Mouse (Mus musculus): ENCODE data around the gene Fibcd1. TPM values are rescaled to one million over a fixed set of nuclear protein-coding genes. Genes with fewer than 3 reads are reported as not detected.

Gene Fibcd1
- total RNA-seq, 1 experiment: 0.22 TPM

DNA sequence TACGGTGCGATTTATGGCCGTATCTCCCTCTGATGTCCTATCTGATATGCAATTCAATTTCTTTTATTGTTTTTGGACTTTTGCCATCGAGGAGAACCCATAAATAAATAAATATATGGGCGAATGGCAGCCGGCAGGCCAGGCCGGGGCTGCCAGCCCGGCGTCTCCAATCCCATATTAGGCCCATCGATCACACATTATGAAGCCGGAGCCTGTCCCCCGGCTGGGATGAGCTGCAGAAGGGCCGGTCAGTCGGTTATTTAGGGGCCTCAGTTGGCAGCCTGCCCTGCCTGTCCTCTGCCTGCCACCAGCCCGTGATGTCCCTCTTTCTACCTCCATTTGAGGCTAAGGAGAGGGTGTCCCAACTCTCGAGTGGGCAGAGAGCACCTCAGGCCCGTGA, 32.8 kb upstream of the Fibcd1 start:
- Histone ChIP-seq H3K4me3 (ENCODE audit: insufficient read depth in 1 of 2, low read depth in 1 of 2, low read length in 2 of 2, poor library complexity in 1 of 2, severe bottlenecking in 1 of 2) (no peak overlapping the region), H3K4me1 (ENCODE audit: control insufficient read depth in 2 of 2, insufficient read depth in 2 of 2, low read length in 2 of 2, poor library complexity in 1 of 2) (peaks cover 0 to 7% of the 10 kb centered on the region in 2 experiments; a peak in 2 of 4 replicates), H3K36me3 (ENCODE audit: control insufficient read depth, insufficient read depth, low read length, poor library complexity, severe bottlenecking) (no peaks in the 10 kb centered on the region), H3K27ac (ENCODE audit: insufficient read depth, low read depth, low read length, poor library complexity, severe bottlenecking) (no peak overlapping the region), H3K9me3 (ENCODE audit: control insufficient read depth, insufficient read depth, low read depth, low read length) (no peaks in the 10 kb centered on the region), H3K9ac (ENCODE audit: insufficient read depth, low read depth, low read length, poor library complexity, severe bottlenecking) (no peak overlapping the region)
- DNase-seq (ENCODE audit: low read depth, low spot score): no peak
- in situ Hi-C loops (cut with MboI; ENCODE audit: low sequenced_read_pairs in 2 of 2, unreplicated experiment in 2 of 2): no loop called here
- TF ChIP-seq ZNF384 (IDR thresholded peaks at IDR 0.05; ENCODE audit: low read depth, low read length): no peak
- TF ChIP-seq ZC3H11A (IDR thresholded peaks at IDR 0.05; ENCODE audit: borderline replicate concordance, low read depth, low read length): no peak
- TF ChIP-seq MAFK (IDR thresholded peaks at IDR 0.05; ENCODE audit: insufficient read depth, low read depth, low read length): no peak
- no peak for TF ChIP-seq CHD2 (IDR thresholded peaks at IDR 0.05; ENCODE audit: low read depth, low read length)
- TF ChIP-seq HCFC1 (IDR thresholded peaks at IDR 0.05; ENCODE audit: borderline replicate concordance, insufficient read depth, low read length): no peak

DNA sequence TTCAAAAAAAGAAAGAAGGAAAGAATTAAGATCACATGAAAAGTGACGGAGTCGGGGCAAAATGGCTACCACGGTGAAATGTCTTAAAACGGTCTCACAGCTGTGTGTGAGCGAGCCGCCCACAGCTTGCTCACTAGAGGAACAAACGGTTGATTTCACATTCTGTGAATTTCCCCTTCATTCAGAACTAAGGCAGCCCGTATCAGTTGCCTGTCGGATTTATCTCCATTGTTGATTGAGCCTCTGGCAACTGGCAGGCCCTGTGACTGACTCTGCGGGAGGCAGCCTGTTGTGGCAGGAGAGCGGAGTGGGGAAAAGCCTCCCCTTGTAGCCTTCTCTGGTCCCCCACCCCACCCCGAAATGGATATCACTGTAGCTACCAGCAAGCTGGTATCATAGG, 30.6 kb upstream of the Fibcd1 start:
- H3K27ac ChIP-seq (ENCODE audit: insufficient read depth, low read depth, low read length, poor library complexity, severe bottlenecking): no peak overlapping the region
- no peak overlapping the region for H3K9ac ChIP-seq (ENCODE audit: insufficient read depth, low read depth, low read length, poor library complexity, severe bottlenecking)
- TF ChIP-seq HCFC1 (IDR thresholded peaks at IDR 0.05; ENCODE audit: borderline replicate concordance, insufficient read depth, low read length) (no peak), MAFK (IDR thresholded peaks at IDR 0.05; ENCODE audit: insufficient read depth, low read depth, low read length) (no peak), ZC3H11A (IDR thresholded peaks at IDR 0.05; ENCODE audit: borderline replicate concordance, low read depth, low read length) (no peak), CHD2 (IDR thresholded peaks at IDR 0.05; ENCODE audit: low read depth, low read length) (no peak), ZNF384 (IDR thresholded peaks at IDR 0.05; ENCODE audit: low read depth, low read length) (no peak)
- no peak overlapping the region for H3K4me3 ChIP-seq (ENCODE audit: insufficient read depth in 1 of 2, low read depth in 1 of 2, low read length in 2 of 2, poor library complexity in 1 of 2, severe bottlenecking in 1 of 2)
- no peaks in the 10 kb centered on the region for H3K9me3 ChIP-seq (ENCODE audit: control insufficient read depth, insufficient read depth, low read depth, low read length)
- H3K36me3 ChIP-seq (ENCODE audit: control insufficient read depth, insufficient read depth, low read length, poor library complexity, severe bottlenecking): no peaks in the 10 kb centered on the region
- no peak for DNase-seq (ENCODE audit: low read depth, low spot score)
- peaks cover 0 to 6% of the 10 kb centered on the region in 2 experiments; a peak in 2 of 4 replicates for H3K4me1 ChIP-seq (ENCODE audit: control insufficient read depth in 2 of 2, insufficient read depth in 2 of 2, low read length in 2 of 2, poor library complexity in 1 of 2)
- in situ Hi-C loops (cut with MboI; ENCODE audit: low sequenced_read_pairs in 2 of 2, unreplicated experiment in 2 of 2): no loop called here

DNA sequence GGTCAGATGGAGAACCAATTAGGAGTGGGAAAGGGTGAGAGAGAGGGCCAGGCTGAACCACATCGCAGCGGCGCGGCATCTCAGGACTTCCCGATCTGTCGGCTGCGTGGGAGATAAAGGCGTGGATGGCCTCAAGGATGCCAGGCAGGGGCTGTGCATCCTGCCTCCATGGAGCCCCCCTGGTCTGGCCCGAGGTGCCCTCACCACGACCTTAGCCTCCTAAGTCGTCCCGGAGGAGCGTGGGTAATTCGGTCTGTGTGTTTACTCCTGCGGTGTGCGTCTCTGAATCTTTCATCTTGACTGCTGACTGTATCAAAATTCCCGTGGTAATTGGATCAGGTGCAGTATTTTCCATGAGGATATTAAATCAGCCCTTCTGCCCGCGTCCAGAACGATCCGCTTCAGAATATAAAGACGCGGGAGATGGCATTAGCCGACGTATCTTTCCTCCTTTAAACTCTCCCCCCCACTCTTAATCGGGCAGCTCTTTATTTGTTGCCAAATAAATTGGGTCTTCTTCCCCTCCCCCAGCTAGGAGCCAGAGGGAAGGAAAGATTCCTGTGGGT, 28.6 kb upstream of the Fibcd1 start:
- no peak for DNase-seq (ENCODE audit: low read depth, low spot score)
- in situ Hi-C loops (cut with MboI; ENCODE audit: low sequenced_read_pairs in 2 of 2, unreplicated experiment in 2 of 2): no loop called here
- no peak overlapping the region for H3K4me3 ChIP-seq (ENCODE audit: insufficient read depth in 1 of 2, low read depth in 1 of 2, low read length in 2 of 2, poor library complexity in 1 of 2, severe bottlenecking in 1 of 2)
- TF ChIP-seq HCFC1 (IDR thresholded peaks at IDR 0.05; ENCODE audit: borderline replicate concordance, insufficient read depth, low read length) (no peak), MAFK (IDR thresholded peaks at IDR 0.05; ENCODE audit: insufficient read depth, low read depth, low read length) (no peak)
- no peak overlapping the region for H3K27ac ChIP-seq (ENCODE audit: insufficient read depth, low read depth, low read length, poor library complexity, severe bottlenecking)
- H3K36me3 ChIP-seq (ENCODE audit: control insufficient read depth, insufficient read depth, low read length, poor library complexity, severe bottlenecking): no peaks in the 10 kb centered on the region
- no peak overlapping the region for H3K9ac ChIP-seq (ENCODE audit: insufficient read depth, low read depth, low read length, poor library complexity, severe bottlenecking)
- peaks cover 0 to 4% of the 10 kb centered on the region in 2 experiments; a peak in 1 of 4 replicates for H3K4me1 ChIP-seq (ENCODE audit: control insufficient read depth in 2 of 2, insufficient read depth in 2 of 2, low read length in 2 of 2, poor library complexity in 1 of 2)
- H3K9me3 ChIP-seq (ENCODE audit: control insufficient read depth, insufficient read depth, low read depth, low read length): no peaks in the 10 kb centered on the region

DNA sequence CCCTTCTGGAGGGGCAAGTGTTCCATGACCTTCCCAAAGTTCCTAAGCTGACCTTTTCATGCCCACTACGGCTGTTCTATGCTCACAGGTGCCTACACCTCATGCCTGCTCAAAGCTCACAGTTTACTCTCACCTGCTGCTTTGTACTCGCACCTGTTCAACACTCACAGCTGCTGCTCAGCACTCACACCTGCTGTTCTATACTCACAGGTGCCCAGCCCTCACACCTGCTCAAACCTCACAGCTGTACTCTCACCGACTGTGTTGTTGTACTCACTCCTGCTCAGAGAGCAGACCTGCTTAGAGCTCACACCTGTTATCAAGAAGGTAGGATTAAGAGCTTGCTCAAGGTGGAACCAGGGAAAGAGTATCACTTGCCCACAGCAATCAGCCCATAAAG, 24.9 kb upstream of the Fibcd1 start:
- no peak for TF ChIP-seq CHD2 (IDR thresholded peaks at IDR 0.05; ENCODE audit: low read depth, low read length)
- TF ChIP-seq MAFK (IDR thresholded peaks at IDR 0.05; ENCODE audit: insufficient read depth, low read depth, low read length): no peak
- TF ChIP-seq HCFC1 (IDR thresholded peaks at IDR 0.05; ENCODE audit: borderline replicate concordance, insufficient read depth, low read length): no peak
- no peak for TF ChIP-seq ZNF384 (IDR thresholded peaks at IDR 0.05; ENCODE audit: low read depth, low read length)
- no peak for TF ChIP-seq ZC3H11A (IDR thresholded peaks at IDR 0.05; ENCODE audit: borderline replicate concordance, low read depth, low read length)
- no peaks in the 10 kb centered on the region for H3K36me3 ChIP-seq (ENCODE audit: control insufficient read depth, insufficient read depth, low read length, poor library complexity, severe bottlenecking)
- in situ Hi-C loops (cut with MboI; ENCODE audit: low sequenced_read_pairs in 2 of 2, unreplicated experiment in 2 of 2): no loop called here
- H3K4me3 ChIP-seq (ENCODE audit: insufficient read depth in 1 of 2, low read depth in 1 of 2, low read length in 2 of 2, poor library complexity in 1 of 2, severe bottlenecking in 1 of 2): no peak overlapping the region
- no peak overlapping the region for H3K9ac ChIP-seq (ENCODE audit: insufficient read depth, low read depth, low read length, poor library complexity, severe bottlenecking)
- no peak overlapping the region; the same call in 1 of the 2 replicates for H3K27ac ChIP-seq (ENCODE audit: insufficient read depth, low read depth, low read length, poor library complexity, severe bottlenecking)
- no peak for DNase-seq (ENCODE audit: low read depth, low spot score)
- peaks cover 0 to 7% of the 10 kb centered on the region in 2 experiments; a peak in 1 of 4 replicates for H3K4me1 ChIP-seq (ENCODE audit: control insufficient read depth in 2 of 2, insufficient read depth in 2 of 2, low read length in 2 of 2, poor library complexity in 1 of 2)
- H3K9me3 ChIP-seq (ENCODE audit: control insufficient read depth, insufficient read depth, low read depth, low read length): no peaks in the 10 kb centered on the region

DNA sequence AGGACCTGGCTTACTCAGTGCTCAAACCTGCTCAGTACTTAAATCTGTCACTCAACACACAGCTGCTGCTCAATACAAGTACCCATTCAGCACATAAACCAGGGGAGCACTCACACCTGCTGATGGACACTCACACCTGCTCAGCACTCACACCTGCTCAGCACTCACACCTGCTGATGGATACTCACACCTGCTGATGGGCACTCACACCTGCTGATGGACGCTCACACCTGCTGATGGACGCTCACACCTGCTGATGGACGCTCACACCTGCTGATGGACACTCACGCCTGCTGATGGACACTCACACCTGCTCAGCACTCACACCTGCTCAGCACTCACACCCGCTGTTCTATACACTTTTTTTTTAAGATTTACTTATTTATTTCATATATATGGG, 23.9 kb upstream of the Fibcd1 start:
- Histone ChIP-seq H3K4me3 (ENCODE audit: insufficient read depth in 1 of 2, low read depth in 1 of 2, low read length in 2 of 2, poor library complexity in 1 of 2, severe bottlenecking in 1 of 2) (no peak overlapping the region), H3K9ac (ENCODE audit: insufficient read depth, low read depth, low read length, poor library complexity, severe bottlenecking) (no peak overlapping the region), H3K9me3 (ENCODE audit: control insufficient read depth, insufficient read depth, low read depth, low read length) (no peaks in the 10 kb centered on the region), H3K27ac (ENCODE audit: insufficient read depth, low read depth, low read length, poor library complexity, severe bottlenecking) (no peak overlapping the region), H3K36me3 (ENCODE audit: control insufficient read depth, insufficient read depth, low read length, poor library complexity, severe bottlenecking) (no peaks in the 10 kb centered on the region), H3K4me1 (ENCODE audit: control insufficient read depth in 2 of 2, insufficient read depth in 2 of 2, low read length in 2 of 2, poor library complexity in 1 of 2) (peaks cover 0 to 7% of the 10 kb centered on the region in 2 experiments; a peak in 1 of 4 replicates)
- TF ChIP-seq CHD2 (IDR thresholded peaks at IDR 0.05; ENCODE audit: low read depth, low read length) (no peak), MAFK (IDR thresholded peaks at IDR 0.05; ENCODE audit: insufficient read depth, low read depth, low read length) (no peak), ZC3H11A (IDR thresholded peaks at IDR 0.05; ENCODE audit: borderline replicate concordance, low read depth, low read length) (no peak)
- in situ Hi-C loops (cut with MboI; ENCODE audit: low sequenced_read_pairs in 2 of 2, unreplicated experiment in 2 of 2): no loop called here
- DNase-seq (ENCODE audit: low read depth, low spot score): no peak
